Mouse (Mus musculus) lung, postnatal 0 days (tissue): ENCODE data around the gene Gata3.

Experiments used
- CTCF ChIP-seq: IDR thresholded peaks from 2 replicates; pipeline ENCODE4 v1.5.1; 2016; ENCODE audit warnings: antibody characterized with exemption, mild to moderate bottlenecking
- EP300 ChIP-seq: IDR thresholded peaks from 2 replicates; pipeline ENCODE4 v1.6.1; 2016; ENCODE audit warnings: antibody characterized with exemption, mild to moderate bottlenecking, control low read depth

DNA sequence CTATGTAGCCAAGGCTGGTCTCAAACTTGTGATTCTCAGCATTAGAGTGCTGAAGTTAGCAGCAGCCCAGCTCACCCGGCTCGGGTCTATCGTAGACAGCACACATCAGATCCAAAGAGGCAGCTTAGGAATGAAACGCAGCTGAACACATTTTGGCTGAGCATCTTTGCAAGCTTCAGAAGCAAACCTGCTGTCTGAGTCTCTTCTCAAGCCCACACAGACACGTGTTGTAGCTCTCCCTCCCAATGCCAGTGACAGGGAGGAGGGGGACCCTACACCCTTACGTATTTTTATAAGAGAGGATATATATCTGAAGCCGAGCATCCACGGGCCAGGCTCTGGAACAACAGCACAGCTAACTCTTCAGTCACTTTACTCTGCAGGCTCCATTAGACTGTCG is 27.8 kb upstream of the Gata3 start:
- no peak for TF ChIP-seq CTCF
- TF ChIP-seq EP300 = no peak
